Mouse (Mus musculus) layer of hippocampus, adult 8-10 months (tissue): ENCODE results near the gene Grb7. TPM values are rescaled to one million over a fixed set of nuclear protein-coding genes. Genes with fewer than 3 reads are reported as not detected.

ENCODE experiments used
- DNase-seq, 2 experiments: peaks; one replicate each; pipeline ENCODE4 v3.0.0; 2022; ENCODE audit warnings: low spot score in 2 of 2
- total RNA-seq, 4 experiments: library from RNA; stranded (reverse); gene quantifications; 2 replicates each; pipeline ENCODE4 v1.2.4; 2022

The Grb7 gene
- total RNA-seq, 4 experiments from 2014 or later: 2.6 to 3.5 (median 2.9) TPM

GRCm38 (mm10) chr11:98469761-98470714, 23.8 kb downstream of the Grb7 start:
- no peak for DNase-seq

GRCm38 (mm10) chr11:98470795-98471194, 24.6 kb downstream of the Grb7 start:
- DNase-seq: no peak

GRCm38 (mm10) chr11:98472696-98473095, 26.5 kb downstream of the Grb7 start:
- DNase-seq: no peak

- DNase-seq: no peak
Measured at GRCm38 (mm10) chr11:98473916-98474479, 27.8 kb downstream of the Grb7 start.

- DNase-seq: no peak
Measured at GRCm38 (mm10) chr11:98474967-98475366, 28.8 kb downstream of the Grb7 start.

- DNase-seq: no peak
Measured at GRCm38 (mm10) chr11:98475630-98476433, 29.6 kb downstream of the Grb7 start.

GRCm38 (mm10) chr11:98476434-98476807, 30.2 kb downstream of the Grb7 start:
- no peak for DNase-seq

- no peak for DNase-seq
Measured at GRCm38 (mm10) chr11:98477011-98477701, 31.0 kb downstream of the Grb7 start.

- DNase-seq: no peak
Measured at GRCm38 (mm10) chr11:98479026-98479939, 33.1 kb downstream of the Grb7 start.

- no peak for DNase-seq
Measured at GRCm38 (mm10) chr11:98479940-98480497, 33.8 kb downstream of the Grb7 start.

GRCm38 (mm10) chr11:98481231-98481630, 35.0 kb downstream of the Grb7 start:
- no peak for DNase-seq

- DNase-seq: no peak
Measured at GRCm38 (mm10) chr11:98482067-98482466, 35.9 kb downstream of the Grb7 start.

- no peak for DNase-seq
Measured at GRCm38 (mm10) chr11:98485749-98486148, 39.6 kb downstream of the Grb7 start.

- no peak for DNase-seq
Measured at GRCm38 (mm10) chr11:98487526-98488040, 41.4 kb downstream of the Grb7 start.

GRCm38 (mm10) chr11:98488540-98489234, 42.5 kb downstream of the Grb7 start:
- DNase-seq: no peak

GRCm38 (mm10) chr11:98491571-98491970, 45.4 kb downstream of the Grb7 start:
- DNase-seq: no peak

GRCm38 (mm10) chr11:98492959-98493358, 46.8 kb downstream of the Grb7 start:
- DNase-seq: no peak

- no peak for DNase-seq
Measured at GRCm38 (mm10) chr11:98493394-98493793, 47.2 kb downstream of the Grb7 start.

GRCm38 (mm10) chr11:98495176-98495719, 49.1 kb downstream of the Grb7 start:
- DNase-seq: no peak
